Comparison of ENCODE assay signal across 14 mouse cellular contexts in genomic region chr10:93944241-93944640, GRCm38 (mm10). TPM values are rescaled to one million over a fixed set of nuclear protein-coding genes. Genes with fewer than 3 reads are reported as not detected.
A peak's percentile ranks its signal among the peaks of the same experiment; 100 is the strongest.
DNase-seq lines count a peak whose midpoint lies in the region; ATAC-seq lines count a peak whose summit lies in the region.
"Had no signal": no experiment of that assay in that cellular context is flagged by ENCODE, and none has a peak within 500 bp of the region (broad histone marks: within the 10 kb centered on the region; RNA-seq: fewer than 3 reads in every experiment).

No protein-coding gene starts in this region.

- no peaks in the 10 kb centered on the region for H3K9me3 ChIP-seq in heart, embryonic 16.5 days (replicated peaks; ENCODE audit: control insufficient read depth, low read length)
- no peaks in the 10 kb centered on the region for H3K9me3 ChIP-seq in stomach, embryonic 15.5 days
- H3K9me3 ChIP-seq: hindbrain, embryonic 13.5 days; lung, embryonic 15.5 days; neural tube, embryonic 15.5 days had no signal

- no peak for ATAC-seq in heart, embryonic 16.5 days (replicated peaks; ENCODE audit: extremely low read depth, insufficient read depth, low FRiP score)
- ATAC-seq in stomach, embryonic 15.5 days (ENCODE audit: insufficient read depth, low FRiP score, low read depth) = no peak
- ATAC-seq: CD4-positive, CD25-positive, alpha-beta regulatory T cell, adult 4 months; midbrain, embryonic 16.5 days had no signal

- DNase-seq in heart, adult 8-10 months (ENCODE audit: low spot score) = no peak
- peak; percentile 43 for DNase-seq in retina, postnatal 1 day
- no peak for DNase-seq in retina, embryonic 14.5 days (ENCODE audit: low spot score)
- DNase-seq in adrenal gland, postnatal 36 days = peak; percentile 90 to 91
- no peak for DNase-seq in thymus, postnatal 25 days
- DNase-seq in right cerebral cortex, postnatal 36 days (ENCODE audit: low spot score in 2 of 2) = no peak
- DNase-seq: thymus, adult 2 months had no signal

- no peaks in the 10 kb centered on the region for H3K27me3 ChIP-seq in heart, embryonic 16.5 days (ENCODE audit: control insufficient read depth, insufficient read depth, low read length)
- no peaks in the 10 kb centered on the region for H3K27me3 ChIP-seq in stomach, embryonic 15.5 days (replicated peaks)
- H3K27me3 ChIP-seq: hindbrain, embryonic 13.5 days; lung, embryonic 15.5 days; neural tube, embryonic 15.5 days had no signal

- no peaks in the 10 kb centered on the region for H3K36me3 ChIP-seq in heart, embryonic 16.5 days (ENCODE audit: control insufficient read depth, insufficient read depth)
- no peaks in the 10 kb centered on the region for H3K36me3 ChIP-seq in stomach, embryonic 15.5 days
- H3K36me3 ChIP-seq: hindbrain, embryonic 13.5 days; lung, embryonic 15.5 days; neural tube, embryonic 15.5 days had no signal

- peak overlapping the region; percentile 29; the same call in 1 of the 2 replicates for H3K9ac ChIP-seq in heart, embryonic 16.5 days (ENCODE audit: low read length)
- H3K9ac ChIP-seq in stomach, embryonic 15.5 days = no peak overlapping the region
- H3K9ac ChIP-seq: hindbrain, embryonic 13.5 days; lung, embryonic 15.5 days; neural tube, embryonic 15.5 days had no signal

- H3K4me3 ChIP-seq in heart, embryonic 16.5 days (ENCODE audit: low read length) = no peak overlapping the region
- no peak overlapping the region for H3K4me3 ChIP-seq in stomach, embryonic 15.5 days (replicated peaks)
- H3K4me3 ChIP-seq: hindbrain, embryonic 13.5 days; lung, embryonic 15.5 days; neural tube, embryonic 15.5 days had no signal

- no peak overlapping the region for H3K4me2 ChIP-seq in heart, embryonic 16.5 days (ENCODE audit: low read depth, low read length)
- H3K4me2 ChIP-seq in stomach, embryonic 15.5 days = no peak overlapping the region
- H3K4me2 ChIP-seq: hindbrain, embryonic 13.5 days; lung, embryonic 15.5 days; neural tube, embryonic 15.5 days had no signal

- 33% methylated on average over 5 of the region's 5 CpGs for WGBS in heart, embryonic 16.5 days
- 42% methylated on average over 5 of the region's 5 CpGs for WGBS in stomach, embryonic 15.5 days

- peaks cover 21% of the 10 kb centered on the region for H3K4me1 ChIP-seq in heart, embryonic 16.5 days (ENCODE audit: control insufficient read depth, insufficient read depth, low read length)
- peaks cover 14% of the 10 kb centered on the region for H3K4me1 ChIP-seq in stomach, embryonic 15.5 days

- peak overlapping the region; percentile 51; the same call in 1 of the 2 replicates for H3K27ac ChIP-seq in heart, embryonic 16.5 days (ENCODE audit: low read length)
- H3K27ac ChIP-seq in stomach, embryonic 15.5 days = peak overlapping the region; percentile 17; the same call in 1 of the 2 replicates
- H3K27ac ChIP-seq: hindbrain, embryonic 13.5 days; lung, embryonic 15.5 days; neural tube, embryonic 15.5 days had no signal

RNA-seq across cellular contexts. Expression of gene Metap2, which starts 47.3 kb away (rescaled TPM):
- 142 and 149 TPM in 2 replicates for polyA plus RNA-seq in heart, embryonic 16.5 days (2015; fragmentation: Nextera tagmentation; extraction: Ambion mirVana)
- total RNA-seq in heart, adult 8-10 months (2022) = 100 to 1,000 TPM in 2 of 4 experiments, 10 to 100 TPM in 2; 90.8 to 130 (median 107) TPM
- 100 to 1,000 TPM; 181 to 185 TPM for total RNA-seq in adrenal gland, postnatal 36 days (2021)
- 179 and 189 TPM in 2 replicates for polyA plus RNA-seq in stomach, embryonic 15.5 days (2015; fragmentation: Nextera tagmentation; extraction: Ambion mirVana)

Comparison
In these comparisons a context has a peak if more than half of its experiments do, and no peak if none do; other contexts are left out.
1. DNase-seq: peak in retina, postnatal 1 day (single experiment) and adrenal gland, postnatal 36 days (2 of 2); none in heart, adult 8-10 months (single experiment), retina, embryonic 14.5 days (single experiment), thymus, postnatal 25 days (single experiment) and right cerebral cortex, postnatal 36 days (0 of 2).